Mouse (Mus musculus): Measurements from ENCODE around the gene Usp35. TPM values are rescaled to one million over a fixed set of nuclear protein-coding genes. Genes with fewer than 3 reads are reported as not detected.

Usp35 gene
- polyA plus RNA-seq, 1 experiment, result 14.6 TPM

DNA sequence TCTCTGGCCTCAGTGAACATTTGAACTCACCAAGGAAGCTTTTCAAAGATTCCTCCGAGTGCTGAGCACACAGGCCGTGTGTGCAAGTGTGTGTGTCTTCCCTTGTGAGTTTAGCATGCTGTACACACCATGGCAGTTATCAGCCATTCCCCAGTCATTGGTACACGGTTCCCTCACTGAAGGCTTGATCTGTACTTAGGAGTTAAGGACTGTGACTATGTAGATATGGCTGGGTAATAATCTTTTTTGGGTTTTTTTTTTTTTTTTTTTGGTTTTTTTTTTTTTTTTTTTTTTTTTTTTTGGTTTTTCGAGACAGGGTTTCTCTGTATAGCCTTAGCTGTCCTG, 15.0 kb upstream of the Usp35 start:
- 74% methylated on average over 4 of the region's 4 CpGs for WGBS
- Histone ChIP-seq H3K4me3 (ENCODE audit: low read depth, low read length) (no peak overlapping the region), H3K4me1 (ENCODE audit: control insufficient read depth, insufficient read depth, insufficient read length, low read length) (peaks cover 5% of the 10 kb centered on the region; the same call in 1 of the 2 replicates), H3K27me3 (ENCODE audit: control insufficient read depth, insufficient read depth, low read length) (no peaks in the 10 kb centered on the region), H3K27ac (ENCODE audit: insufficient read depth, low read depth, low read length) (no peak overlapping the region), H3K36me3 (ENCODE audit: control insufficient read depth, insufficient read depth, low read length) (peaks cover 4% of the 10 kb centered on the region)
- no peak for TF ChIP-seq CTCF (IDR thresholded peaks at IDR 0.05; ENCODE audit: extremely low read depth, insufficient read length, insufficient replicate concordance, low read depth, low read length)
- TF ChIP-seq POLR2A (IDR thresholded peaks at IDR 0.05; ENCODE audit: low read depth, low read length), result no peak

DNA sequence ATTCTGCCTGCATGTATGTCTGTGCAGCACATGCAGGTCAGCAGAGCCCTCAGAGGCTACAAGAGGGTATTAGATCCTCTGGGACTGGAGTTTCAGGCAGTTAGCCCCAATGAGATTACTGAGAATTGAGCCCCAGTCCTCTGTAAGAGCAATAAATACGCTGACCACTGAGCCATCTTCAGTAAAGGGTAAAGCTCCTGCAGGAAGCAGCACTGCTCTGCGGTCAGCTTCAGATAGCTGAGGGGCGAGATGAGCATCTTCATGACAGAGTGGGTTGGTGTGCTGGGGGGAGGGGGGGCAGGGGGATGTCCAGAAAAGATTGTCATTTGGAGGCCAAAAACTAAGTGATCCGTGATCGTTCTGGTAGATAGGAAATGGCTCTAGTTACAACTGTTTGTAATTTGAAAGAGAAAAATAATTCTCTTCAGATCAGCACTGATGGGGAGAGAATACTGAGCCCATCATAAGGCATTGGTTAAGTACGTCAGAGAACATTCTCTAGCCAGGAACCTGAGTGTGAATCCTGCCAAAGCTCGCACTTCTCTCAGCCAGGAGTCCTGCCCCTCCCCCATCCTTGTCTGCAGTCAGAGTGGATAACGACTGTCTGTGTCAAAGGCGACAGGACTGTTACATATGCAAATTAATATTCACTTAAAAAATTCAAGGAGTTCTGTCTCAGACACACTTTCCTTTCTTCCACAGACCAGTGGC, 14.4 kb upstream of the Usp35 start:
- Histone ChIP-seq H3K4me1 (ENCODE audit: control insufficient read depth, insufficient read depth, insufficient read length, low read length) (peaks cover 5% of the 10 kb centered on the region; the same call in 1 of the 2 replicates), H3K36me3 (ENCODE audit: control insufficient read depth, insufficient read depth, low read length) (peaks cover 4% of the 10 kb centered on the region), H3K27me3 (ENCODE audit: control insufficient read depth, insufficient read depth, low read length) (no peaks in the 10 kb centered on the region), H3K4me3 (ENCODE audit: low read depth, low read length) (no peak overlapping the region), H3K27ac (ENCODE audit: insufficient read depth, low read depth, low read length) (no peak overlapping the region)
- TF ChIP-seq CTCF (IDR thresholded peaks at IDR 0.05; ENCODE audit: extremely low read depth, insufficient read length, insufficient replicate concordance, low read depth, low read length) (no peak), POLR2A (IDR thresholded peaks at IDR 0.05; ENCODE audit: low read depth, low read length) (no peak)
- 82% methylated on average over 9 of the region's 9 CpGs for WGBS

DNA sequence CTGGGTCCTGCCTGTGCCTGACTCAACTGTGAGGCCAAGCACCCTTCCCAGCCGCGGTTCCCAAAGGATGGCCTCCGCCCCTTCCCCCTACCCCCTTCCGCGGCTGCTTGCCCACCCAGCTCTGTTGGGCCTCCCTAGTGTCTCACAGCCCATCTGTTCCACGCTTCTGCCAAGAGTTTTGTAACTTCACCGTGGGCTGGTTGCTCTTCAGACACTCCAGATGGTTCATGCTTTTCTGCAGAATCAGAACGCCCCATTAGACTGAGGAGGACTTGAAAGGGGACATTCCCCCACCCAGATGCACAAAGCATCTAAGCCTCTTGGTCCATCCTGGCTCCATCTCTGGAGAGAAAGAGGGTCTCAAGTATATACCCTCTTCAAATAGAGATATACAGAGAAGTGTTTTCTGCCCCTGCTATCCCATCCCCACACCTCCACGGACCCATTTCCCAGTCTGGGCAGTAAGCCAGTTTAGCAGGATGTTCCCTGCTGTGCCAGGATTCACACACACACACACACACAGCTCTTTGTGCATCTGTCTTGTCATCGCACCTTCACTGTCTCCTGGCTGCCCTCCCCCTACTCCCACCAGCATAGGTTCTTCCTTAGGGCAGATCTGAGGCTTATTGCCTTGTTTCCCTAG, 13.5 kb upstream of the Usp35 start:
- peaks cover 4% of the 10 kb centered on the region for H3K36me3 ChIP-seq (ENCODE audit: control insufficient read depth, insufficient read depth, low read length)
- H3K27me3 ChIP-seq (ENCODE audit: control insufficient read depth, insufficient read depth, low read length), result no peaks in the 10 kb centered on the region
- 74% methylated on average over 10 of the region's 10 CpGs for WGBS
- H3K4me3 ChIP-seq (ENCODE audit: low read depth, low read length), result no peak overlapping the region
- peaks cover 9% of the 10 kb centered on the region; the same call in 1 of the 2 replicates for H3K4me1 ChIP-seq (ENCODE audit: control insufficient read depth, insufficient read depth, insufficient read length, low read length)
- TF ChIP-seq POLR2A (IDR thresholded peaks at IDR 0.05; ENCODE audit: low read depth, low read length) (no peak), CTCF (IDR thresholded peaks at IDR 0.05; ENCODE audit: extremely low read depth, insufficient read length, insufficient replicate concordance, low read depth, low read length) (no peak)
- no peak overlapping the region for H3K27ac ChIP-seq (ENCODE audit: insufficient read depth, low read depth, low read length)

DNA sequence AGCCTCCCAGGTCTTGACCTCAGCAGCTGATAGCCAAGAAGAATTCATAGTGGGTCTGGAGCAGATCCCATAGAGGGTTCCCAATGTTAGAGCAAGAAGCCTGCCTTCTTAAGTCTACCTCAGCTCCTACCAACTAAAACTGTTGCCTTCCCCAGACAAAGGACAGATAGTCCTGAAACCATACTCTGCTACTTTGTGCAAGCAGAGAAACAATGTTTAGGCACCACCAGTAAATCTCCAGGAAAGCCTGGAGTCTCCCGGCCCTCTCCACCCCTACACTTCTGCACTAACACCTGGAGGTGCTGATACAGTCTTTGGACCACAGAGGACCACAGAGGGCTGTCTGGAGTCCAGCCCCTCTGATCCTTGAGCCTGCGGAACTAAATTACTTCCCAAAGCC, 12.8 kb upstream of the Usp35 start:
- WGBS, result 82% methylated on average over 2 of the region's 2 CpGs
- no peak overlapping the region for H3K27ac ChIP-seq (ENCODE audit: insufficient read depth, low read depth, low read length)
- peaks cover 13% of the 10 kb centered on the region for H3K4me1 ChIP-seq (ENCODE audit: control insufficient read depth, insufficient read depth, insufficient read length, low read length)
- no peak overlapping the region for H3K4me3 ChIP-seq (ENCODE audit: low read depth, low read length)
- TF ChIP-seq POLR2A (IDR thresholded peaks at IDR 0.05; ENCODE audit: low read depth, low read length) (no peak), CTCF (IDR thresholded peaks at IDR 0.05; ENCODE audit: extremely low read depth, insufficient read length, insufficient replicate concordance, low read depth, low read length) (no peak)
- H3K36me3 ChIP-seq (ENCODE audit: control insufficient read depth, insufficient read depth, low read length), result peaks cover 4% of the 10 kb centered on the region
- H3K27me3 ChIP-seq (ENCODE audit: control insufficient read depth, insufficient read depth, low read length), result no peaks in the 10 kb centered on the region

DNA sequence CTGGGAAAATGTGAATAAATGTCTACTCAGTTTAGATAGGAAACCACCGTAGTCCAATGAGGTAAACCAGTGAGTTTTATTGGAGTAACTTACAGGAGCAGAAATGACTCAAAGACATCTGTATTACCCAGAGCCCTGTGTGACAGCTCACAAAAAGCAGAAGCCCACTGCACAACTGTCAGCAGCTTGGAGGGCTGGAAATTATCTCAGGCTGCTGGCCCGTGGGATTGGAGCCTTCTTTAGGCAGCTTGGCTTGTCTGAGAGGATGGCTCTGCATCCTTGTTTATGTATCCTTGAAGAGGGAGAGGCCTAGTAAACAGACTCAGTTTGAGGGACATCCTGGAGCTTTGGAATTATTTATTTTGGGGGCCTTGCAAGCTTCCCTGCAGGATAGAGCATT, 11.1 kb upstream of the Usp35 start:
- Histone ChIP-seq H3K27ac (ENCODE audit: insufficient read depth, low read depth, low read length) (no peak overlapping the region; the same call in 1 of the 2 replicates), H3K4me3 (ENCODE audit: low read depth, low read length) (no peak overlapping the region), H3K36me3 (ENCODE audit: control insufficient read depth, insufficient read depth, low read length) (peaks cover 4% of the 10 kb centered on the region), H3K4me1 (ENCODE audit: control insufficient read depth, insufficient read depth, insufficient read length, low read length) (peaks cover 14% of the 10 kb centered on the region), H3K27me3 (ENCODE audit: control insufficient read depth, insufficient read depth, low read length) (no peaks in the 10 kb centered on the region)
- TF ChIP-seq POLR2A (IDR thresholded peaks at IDR 0.05; ENCODE audit: low read depth, low read length), result no peak
- no peak for TF ChIP-seq CTCF (IDR thresholded peaks at IDR 0.05; ENCODE audit: extremely low read depth, insufficient read length, insufficient replicate concordance, low read depth, low read length)
- 67% methylated on average over 2 of the region's 2 CpGs for WGBS

DNA sequence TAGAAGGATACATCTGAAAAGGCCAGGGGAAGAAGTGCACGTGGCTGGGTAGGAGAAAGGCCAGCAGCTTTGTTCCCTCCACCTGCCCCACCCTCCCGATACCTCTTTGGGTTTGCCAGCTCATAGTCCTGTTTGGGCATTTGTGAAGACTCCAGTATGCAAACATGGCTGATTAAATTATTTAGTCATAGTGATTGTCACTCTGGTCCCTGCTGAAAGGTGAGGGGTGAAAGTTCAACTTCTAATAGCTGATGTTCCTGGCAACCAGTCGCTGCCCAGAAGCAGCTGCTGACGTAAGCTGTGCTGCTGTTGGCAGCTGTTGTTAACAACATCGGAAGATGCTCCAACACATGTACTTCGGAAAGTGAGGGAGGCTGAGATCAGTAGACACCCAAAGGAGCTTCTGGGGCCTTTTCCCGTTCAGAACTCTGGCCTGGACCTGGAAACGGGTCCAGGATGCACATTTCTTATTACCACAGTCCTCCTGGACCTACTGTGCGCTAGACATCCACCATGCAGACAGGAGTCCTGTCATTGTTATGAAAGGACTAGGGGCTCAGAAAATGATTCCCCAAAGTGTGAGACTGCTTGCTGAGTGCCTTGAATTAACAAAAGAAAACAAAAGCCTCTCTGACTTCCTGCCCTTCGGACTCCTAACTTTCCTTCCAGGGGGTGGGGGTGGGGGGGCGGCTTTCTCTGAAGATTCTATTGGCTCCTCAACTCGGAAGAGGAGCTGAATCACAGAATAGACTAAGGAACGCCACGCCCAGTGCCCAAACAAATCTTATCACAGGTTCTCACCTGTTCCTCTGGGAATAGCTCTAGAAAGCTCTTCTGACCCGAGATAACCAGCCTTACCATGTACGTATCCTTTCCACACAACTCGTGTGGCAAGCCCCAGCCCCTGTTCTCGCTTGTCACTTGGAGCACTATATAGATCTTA, 9.4 kb upstream of the Usp35 start:
- Histone ChIP-seq H3K27ac (ENCODE audit: insufficient read depth, low read depth, low read length) (peak overlapping the region; percentile 54), H3K4me1 (ENCODE audit: control insufficient read depth, insufficient read depth, insufficient read length, low read length) (peaks cover 14% of the 10 kb centered on the region), H3K4me3 (ENCODE audit: low read depth, low read length) (no peak overlapping the region), H3K36me3 (ENCODE audit: control insufficient read depth, insufficient read depth, low read length) (no peaks in the 10 kb centered on the region), H3K27me3 (ENCODE audit: control insufficient read depth, insufficient read depth, low read length) (no peaks in the 10 kb centered on the region)
- TF ChIP-seq POLR2A (IDR thresholded peaks at IDR 0.05; ENCODE audit: low read depth, low read length) (no peak), CTCF (IDR thresholded peaks at IDR 0.05; ENCODE audit: extremely low read depth, insufficient read length, insufficient replicate concordance, low read depth, low read length) (no peak)
- 22% methylated on average over 18 of the region's 18 CpGs for WGBS

All from small intestine, adult 2 months (tissue).